Mouse (Mus musculus): ENCODE measurements around the gene Igfbp5.
A peak's percentile ranks its signal among the peaks of the same experiment; 100 is the strongest.

Gene Igfbp5

DNA sequence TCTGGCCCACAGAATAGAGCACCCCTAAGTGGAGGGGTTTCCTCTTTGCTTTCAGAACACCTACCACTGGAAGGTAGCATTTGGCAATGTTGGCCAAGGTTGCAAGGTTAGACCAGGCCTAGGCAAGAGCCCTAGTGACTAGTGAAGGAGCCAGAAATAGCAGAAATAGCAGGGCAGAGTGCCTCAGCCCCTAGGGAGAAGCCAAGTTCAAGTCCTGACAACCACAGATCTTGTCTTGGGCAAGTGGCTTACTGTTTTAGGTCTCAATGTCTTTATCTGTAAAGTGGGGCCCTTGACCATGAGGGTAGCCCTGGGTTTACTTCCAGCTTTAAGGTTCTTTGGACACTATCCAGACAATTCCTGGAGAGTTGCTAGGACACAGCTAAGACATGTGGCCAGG lies 5.4 kb downstream of the Igfbp5 start:
- no peak for DNase-seq (ENCODE audit: low read depth)

DNA sequence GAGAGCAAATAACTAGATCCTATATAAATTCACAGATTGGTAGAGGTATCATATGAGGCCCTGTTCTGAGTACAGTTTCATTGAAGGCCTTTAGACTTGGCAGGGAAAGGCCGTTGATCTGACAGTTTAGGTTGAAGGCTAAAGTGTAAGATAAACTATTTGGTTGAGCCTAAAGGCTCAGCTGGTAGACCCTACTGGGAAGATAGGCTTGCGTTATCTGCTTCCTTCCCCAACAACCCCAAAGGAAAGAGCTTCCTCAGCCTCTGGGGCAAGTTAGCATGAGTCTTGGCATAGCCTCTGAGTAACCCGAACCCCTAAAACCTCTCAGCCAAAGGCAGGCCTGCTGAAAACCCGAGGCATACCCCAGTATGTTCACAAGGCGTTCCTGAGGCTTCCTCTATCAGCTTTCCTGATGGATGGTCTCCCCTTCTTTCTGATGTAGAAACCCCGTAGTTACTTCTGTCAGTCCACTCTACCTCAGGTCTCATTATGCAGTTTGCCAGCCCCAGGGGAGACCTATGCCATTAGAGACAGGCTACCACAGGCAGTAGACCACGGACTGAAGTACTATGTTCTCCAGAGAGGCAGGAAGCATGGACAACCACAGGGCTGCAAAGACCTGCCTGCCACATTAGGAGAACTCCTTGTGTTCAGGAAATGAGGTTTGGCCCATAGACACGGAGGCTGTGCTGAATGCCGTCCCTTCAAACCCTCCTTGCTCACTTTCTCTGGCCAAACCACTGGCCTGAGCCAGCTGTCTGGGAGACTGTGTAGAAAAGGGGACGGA lies 6.1 kb downstream of the Igfbp5 start:
- DNase-seq (ENCODE audit: low read depth): no peak

DNA sequence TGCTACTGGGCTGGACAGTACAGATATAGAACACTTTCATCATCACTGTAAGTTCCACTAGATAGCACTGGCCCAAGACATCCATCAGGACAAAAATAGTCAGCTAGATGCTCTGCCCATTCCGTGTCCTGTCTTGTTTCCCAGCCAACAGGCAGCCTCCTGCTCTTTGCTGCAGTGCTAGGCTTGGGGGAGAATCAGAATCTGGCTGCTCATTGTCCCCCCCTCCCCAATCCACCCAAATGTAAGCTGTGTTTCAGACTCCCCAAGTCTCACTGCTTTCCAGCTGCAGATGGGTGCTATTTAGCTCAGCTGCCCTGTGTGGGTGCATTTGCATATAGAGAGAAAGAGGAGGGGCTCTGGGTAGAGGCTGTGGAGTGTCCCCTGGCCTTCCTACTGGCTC lies 7.3 kb downstream of the Igfbp5 start:
- DNase-seq (ENCODE audit: low read depth): no peak

DNA sequence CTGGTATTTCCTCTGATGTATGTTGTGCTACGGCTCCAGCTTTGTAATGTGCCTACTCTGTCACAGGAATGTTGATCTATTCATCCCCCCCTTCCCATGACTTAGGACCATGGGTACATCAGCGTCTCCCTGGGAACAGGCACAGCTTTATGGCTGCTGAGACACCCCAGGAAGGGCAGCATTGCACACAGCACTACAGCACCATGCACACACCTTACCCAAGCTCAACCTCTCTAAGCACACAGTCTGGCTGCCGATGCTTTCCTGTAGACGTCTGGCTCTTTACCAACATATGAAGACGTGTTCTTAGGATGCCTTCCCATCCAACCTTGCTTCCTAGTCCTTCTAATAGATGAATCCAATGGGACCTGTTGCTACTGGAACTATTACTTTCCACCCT lies 8.3 kb downstream of the Igfbp5 start:
- DNase-seq (ENCODE audit: low read depth): no peak

DNA sequence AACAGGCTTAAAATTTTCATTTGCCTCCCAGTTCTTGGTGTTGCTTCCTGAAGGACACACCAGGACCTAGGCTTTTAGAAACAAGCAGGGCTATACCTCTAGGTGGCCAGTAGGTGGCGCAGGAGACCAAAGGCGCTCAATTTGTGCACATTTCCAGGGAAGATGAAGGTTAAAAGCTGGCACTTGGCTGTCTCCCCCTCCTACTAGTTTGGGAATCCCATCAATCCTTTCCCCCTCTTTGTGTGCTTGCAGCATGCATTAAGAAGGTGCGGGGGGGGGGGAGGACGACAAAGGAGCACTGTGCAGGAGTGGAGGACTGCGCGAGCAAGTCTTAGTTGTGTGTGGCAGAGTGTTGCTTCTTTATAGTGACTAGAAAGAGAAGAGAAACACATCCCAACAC lies 8.8 kb downstream of the Igfbp5 start:
- peak; percentile 86 for DNase-seq (ENCODE audit: low read depth)

DNA sequence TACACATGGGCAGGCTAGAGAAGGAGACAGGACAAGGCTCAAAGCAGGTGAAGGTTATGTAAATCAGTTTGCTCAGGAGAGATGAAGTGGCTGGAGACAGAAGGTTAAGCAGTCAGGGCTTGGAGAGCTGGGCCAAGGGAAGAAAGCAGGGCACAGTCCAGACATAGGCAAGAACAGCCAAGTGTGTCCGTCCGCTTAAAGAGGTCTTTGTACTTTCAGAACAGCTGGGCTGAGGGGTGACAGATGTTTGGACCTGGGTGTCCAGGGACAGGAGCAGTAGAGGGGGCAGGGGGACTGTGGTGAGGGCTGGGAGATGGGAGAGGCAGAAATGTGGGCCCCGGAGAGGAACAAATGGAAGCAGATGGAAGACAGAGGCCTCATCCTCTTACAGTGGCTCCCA lies 10.4 kb downstream of the Igfbp5 start:
- DNase-seq (ENCODE audit: low read depth): no peak

DNA sequence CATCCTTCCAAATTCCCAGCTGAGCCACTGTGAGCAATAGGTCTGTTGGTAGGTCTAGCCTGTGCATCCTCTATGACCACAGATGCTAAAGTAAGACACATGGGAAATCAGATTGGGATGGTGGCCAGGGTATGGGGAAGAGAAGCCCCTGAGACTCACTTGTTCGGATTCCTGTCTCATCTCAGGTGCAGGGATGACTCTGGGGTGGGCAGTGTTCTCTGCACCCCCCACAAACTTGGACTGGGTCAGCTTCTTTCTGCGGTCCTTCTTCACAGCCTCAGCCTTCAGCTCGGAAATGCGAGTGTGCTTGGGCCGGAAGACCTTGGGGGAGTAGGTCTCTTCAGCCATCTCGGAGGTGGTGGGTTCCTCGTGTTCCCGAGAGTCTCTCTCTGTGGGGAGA lies 11.0 kb downstream of the Igfbp5 start:
- DNase-seq (ENCODE audit: low read depth): no peak

DNA sequence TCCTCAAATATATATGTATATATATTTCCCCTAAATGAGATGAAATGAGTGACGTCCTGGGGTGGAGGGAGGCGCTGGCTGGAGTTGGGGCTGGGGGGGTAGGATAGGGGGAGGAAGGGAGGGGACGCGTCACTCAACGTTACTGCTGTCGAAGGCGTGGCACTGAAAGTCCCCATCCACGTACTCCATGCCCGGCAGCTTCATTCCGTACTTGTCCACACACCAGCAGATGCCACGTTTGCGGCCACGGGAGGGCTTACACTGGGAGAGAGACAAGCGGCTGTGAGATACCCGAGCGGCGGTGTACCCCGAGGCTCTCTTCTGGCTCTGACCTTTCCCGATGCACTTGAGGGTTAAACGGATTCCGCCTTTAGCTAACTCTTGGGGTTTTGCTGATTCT lies 12.4 kb downstream of the Igfbp5 start:
- DNase-seq (ENCODE audit: low read depth): no peak

DNA sequence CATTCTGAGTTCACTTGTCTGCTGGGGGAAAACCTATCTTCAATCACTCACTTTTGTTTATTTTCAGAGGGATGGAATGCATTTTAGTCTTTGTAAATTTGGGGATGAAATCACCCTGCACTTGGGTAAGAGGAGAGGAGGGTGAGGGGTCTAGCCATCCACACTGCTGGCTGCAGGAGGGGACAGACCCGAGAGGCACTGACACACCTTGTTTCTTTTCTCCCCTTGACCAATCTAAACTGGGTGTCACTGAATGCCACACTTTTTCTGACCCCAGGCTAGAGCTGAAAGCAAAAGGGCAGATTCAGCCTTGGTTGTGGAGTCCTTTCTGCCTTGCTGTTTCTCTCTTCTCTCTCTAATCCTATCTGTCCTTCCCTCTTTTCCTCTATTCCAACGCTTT lies 13.0 kb downstream of the Igfbp5 start:
- DNase-seq (ENCODE audit: low read depth): no peak

DNA sequence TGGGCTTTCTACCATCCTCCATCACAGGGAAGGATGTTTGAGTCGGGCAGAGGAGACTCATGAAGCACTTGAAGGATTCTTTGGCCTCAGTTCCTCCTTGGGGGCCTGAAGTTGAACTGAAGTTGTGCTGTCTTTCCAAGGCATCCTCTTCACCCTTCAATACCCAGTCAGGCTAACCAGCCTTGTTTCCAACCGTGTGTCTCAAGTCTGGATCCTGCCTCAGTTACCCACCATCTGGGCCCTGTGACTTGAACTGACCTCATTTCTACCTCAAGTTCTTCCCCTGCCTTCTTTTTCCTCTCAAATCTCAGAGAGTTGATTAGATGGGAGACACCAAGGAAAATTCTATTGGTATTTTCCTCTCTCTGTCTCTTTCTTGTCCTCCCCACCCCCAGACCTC lies 14.2 kb downstream of the Igfbp5 start:
- no peak for DNase-seq (ENCODE audit: low read depth)

DNA sequence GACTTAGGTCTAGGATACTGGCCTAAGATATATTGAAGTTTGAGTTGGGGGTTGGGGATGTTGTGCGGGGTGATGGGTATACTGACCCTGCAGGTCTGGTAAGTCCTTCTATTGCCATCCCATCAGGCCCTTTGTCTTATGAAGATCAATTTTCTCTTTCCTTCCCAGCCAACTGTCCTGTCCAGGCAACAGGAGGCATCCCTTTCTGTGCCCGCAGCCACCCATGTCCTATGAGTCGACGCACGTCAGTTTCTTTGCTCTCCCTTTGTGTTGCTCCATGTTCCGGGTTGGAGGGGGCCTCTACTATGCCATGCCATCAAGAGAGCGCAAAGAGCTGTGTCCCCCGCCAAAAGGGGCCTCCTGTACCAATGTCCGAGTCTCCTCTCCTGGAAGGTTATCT lies 14.7 kb downstream of the Igfbp5 start:
- no peak for DNase-seq (ENCODE audit: low read depth)

DNA sequence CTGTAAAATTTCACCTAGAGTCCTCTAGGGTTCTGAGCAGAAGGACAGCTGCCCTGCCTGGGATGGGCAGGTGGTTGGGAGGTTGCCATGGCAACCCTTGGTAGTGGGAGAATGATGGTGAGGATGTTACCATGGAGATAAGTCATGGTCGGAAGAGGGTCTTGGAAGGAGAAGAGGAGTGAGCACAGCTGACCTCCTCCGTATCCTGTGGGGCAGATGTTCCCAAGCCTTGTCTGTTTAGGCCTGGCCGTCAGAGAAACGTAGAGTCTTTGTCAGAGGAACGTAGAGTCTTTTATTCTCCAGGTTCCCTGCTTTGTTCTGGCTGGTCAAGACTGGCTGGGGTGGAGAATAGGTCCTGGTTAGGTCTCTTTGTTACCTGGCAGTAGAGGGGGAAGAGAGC lies 15.8 kb downstream of the Igfbp5 start:
- no peak for DNase-seq (ENCODE audit: low read depth)

DNA sequence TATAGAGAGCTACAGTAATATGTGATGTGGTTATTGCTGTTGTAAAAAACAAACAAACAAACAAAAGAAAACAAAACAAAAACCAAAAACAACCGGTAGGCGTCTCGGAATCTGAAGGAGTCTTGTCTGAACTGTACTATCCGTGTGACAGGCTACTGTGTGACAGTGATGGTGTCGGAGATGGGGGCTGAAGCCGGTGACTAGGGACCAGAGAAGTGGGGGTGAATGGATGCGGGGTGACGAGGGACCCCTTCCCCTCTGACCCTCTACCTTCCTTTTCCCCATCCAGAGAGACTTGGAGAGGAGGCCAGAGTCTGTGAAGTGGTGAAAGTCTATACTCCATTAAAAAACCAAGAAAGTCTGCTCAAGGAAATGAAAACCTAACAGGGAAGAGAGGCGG lies 16.4 kb downstream of the Igfbp5 start:
- no peak for DNase-seq (ENCODE audit: low read depth)

DNA sequence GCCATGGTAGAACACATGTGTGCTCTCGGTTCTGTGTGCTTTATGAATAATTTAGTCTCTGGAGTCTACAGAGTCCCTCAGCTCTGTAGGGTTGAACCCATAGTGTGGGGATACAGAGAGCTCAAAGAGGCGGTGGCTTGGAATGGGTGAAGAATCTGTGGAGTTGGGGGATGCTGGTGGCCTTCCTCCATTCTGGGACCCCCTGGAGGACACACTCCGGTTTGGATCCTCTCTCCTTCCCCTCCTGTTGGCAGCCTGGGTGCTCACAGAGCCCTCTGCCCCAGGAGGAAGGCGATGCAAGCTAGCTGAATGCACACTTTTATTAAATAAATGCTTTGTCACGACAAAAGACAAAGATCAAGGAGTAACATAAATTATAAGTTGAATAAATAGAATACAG lies 17.1 kb downstream of the Igfbp5 start:
- DNase-seq (ENCODE audit: low read depth): no peak

DNA sequence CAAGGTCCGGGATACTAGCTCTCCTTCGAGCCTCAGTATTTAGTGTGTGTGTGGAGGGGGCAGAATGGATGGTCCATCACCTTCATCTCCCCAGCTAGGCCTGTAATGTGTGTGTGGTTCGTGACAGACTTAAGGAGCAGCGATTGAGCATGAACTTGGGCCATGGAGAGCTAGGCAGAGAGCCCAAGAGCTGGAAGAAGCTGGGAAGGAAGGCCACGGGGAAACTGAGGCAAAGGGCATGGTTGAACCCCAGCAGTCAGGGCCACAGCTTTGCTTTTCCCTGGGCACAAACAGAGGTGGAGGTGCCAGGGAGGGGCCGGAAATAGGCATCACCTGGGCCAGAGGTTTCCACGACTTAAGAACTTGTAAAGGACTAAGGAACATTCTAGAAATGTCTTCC lies 17.5 kb downstream of the Igfbp5 start:
- no peak for DNase-seq (ENCODE audit: low read depth)

DNA sequence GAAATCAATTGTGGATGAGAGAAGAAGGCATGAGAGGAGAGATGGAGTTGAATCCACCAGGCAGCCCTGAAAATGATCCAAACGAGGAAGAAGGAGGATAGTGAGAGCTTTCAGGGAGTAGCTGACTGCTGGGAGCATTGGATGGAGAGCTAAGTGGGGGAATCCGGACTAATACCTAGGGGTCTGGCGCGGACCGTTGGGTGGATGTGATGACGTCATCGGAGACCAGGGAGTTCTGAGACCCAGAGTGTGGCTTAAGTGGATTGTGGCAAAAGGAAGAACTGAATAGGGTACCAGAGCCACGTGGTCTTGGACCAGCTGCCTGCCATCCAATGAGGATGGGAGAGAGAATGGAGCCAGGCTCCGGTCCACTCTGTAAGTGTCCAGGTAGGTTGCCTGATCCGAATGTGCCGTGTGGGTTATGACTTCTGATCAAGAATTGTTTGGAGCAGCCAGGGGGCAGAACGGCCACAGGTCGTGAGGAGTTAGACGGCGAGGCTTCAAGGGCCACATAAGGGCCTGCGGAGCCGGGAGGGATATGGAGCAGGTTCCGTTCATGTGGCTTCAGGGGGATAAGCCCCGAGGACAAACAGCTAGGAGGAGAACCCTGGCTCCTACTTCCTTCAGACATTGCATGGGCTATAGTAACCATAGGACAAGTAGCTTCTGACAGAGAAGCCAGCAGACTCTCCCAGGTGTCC lies 18.3 kb downstream of the Igfbp5 start:
- DNase-seq (ENCODE audit: low read depth): no peak

DNA sequence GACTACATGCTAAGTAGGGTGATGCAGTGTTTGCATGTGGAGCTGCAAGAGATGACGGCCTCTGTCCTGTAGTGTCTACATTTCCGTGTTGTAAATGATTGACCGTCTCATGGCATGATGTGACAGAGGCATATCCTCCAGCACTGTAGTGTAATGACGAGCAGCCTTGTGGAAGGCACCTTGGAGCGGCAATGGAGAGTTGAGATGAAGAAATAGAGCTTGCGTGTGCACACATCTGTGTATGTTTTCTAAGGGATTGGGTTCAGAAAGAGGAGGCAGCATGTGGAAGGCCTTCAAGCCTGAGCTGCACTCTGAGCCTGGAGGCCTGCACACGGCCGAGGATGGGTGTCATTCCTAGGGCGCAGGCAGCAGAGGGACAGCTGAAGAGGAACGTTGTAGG lies 19.0 kb downstream of the Igfbp5 start:
- no peak for DNase-seq (ENCODE audit: low read depth)

DNA sequence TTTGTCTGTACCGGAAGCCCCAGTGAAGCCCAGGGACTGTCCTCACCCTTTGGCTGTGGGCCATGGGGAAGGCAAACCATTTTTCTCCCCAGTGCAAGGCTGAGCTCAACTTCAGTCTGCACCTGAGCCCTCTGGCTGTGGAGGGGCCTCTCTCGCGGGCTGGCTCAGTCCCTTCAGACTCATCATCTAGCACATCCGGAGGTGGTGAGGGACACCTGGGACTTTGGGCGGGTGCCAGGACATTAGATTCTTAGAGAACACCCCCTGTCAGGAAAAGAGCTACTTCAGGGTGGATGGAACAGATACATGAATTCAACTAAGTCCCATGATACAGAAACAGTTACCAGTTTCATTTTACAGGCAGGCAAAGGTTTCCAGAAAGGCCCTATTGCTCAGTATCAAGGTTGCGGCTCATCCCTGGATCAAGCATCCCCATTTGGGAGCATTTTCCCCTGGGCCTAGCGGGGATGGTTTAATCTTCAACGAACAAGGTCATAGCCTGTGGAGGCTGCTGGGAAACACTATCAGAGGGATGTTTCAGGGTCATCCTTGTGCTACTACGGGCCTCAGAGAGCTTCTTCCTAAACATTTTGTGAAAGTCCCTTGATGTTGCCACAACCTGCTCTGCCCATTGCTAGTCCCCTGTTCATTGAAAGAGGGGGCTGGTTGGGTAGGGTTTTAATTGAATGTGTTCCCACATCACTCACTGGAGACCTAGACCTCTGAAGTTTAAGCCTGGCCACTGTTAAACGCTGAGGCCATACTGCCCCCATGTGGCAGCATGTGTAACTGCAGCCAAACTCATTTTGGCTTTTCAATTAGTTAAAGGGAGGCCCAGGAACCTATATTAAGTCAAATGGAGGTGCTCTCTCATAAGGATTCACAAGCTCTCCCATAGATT lies 20.1 kb downstream of the Igfbp5 start:
- DNase-seq (ENCODE audit: low read depth): peak; percentile 80

DNA sequence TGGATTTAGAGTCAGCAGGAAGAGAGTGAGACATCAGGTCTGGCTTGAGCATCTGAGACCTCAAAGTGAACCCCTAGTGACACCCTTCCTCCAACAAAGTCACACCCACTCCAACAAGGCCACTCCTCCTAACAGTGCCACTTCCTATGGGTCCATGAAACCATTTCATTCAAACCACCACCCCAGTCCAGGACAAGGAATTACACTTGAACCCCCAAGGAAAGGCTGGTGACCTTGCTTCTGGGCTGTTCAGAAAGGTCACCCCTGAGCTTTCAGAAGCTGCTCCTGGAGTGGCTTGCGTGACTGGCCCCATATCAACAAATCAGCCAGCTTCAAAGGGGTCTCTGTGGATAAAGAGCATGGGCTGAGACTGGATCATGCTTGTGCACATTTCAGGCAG lies 20.9 kb downstream of the Igfbp5 start:
- DNase-seq (ENCODE audit: low read depth): no peak

DNA sequence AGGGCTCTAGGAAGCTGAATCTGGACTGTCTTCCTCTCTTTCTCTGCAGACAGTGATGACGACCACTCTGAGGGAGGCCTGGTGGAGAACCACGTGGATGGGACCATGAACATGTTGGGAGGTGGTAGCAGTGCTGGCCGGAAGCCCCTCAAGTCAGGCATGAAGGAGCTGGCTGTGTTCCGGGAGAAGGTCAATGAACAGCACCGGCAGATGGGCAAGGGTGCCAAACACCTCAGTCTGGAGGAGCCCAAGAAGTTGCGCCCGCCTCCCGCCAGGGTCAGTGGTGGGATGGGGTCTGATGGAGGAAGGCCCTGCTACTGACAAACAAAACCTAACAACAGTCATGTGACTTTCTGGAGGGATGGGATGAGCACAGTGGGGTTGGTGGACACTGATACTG lies 25.6 kb downstream of the Igfbp5 start:
- DNase-seq (ENCODE audit: low read depth): no peak

DNA sequence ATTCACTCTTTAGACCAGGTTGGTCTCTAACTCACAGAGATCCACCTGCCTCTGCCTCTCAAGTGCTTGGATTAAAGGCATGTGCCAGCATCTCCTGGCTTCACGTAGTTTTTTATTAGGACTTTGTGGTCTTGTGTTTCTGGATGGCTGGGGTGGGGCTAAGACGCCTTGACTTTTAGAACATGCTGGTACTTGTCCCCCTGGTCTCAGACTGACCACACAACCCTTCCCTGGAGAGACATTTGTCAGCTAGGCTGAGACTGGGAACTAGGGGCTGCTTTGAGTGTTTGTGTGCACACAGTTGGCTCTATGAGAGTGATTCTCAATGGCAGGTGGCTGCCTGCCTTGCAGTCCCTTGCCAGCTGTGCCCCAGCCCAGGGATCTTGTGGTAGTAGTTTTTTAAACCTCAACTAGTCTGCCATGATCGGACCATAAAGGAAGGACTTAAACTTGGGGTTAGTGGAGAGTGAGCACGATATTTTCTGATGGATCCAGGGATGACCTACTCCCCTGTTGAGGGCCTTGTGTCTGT lies 26.8 kb downstream of the Igfbp5 start:
- no peak for DNase-seq (ENCODE audit: low read depth)

DNA sequence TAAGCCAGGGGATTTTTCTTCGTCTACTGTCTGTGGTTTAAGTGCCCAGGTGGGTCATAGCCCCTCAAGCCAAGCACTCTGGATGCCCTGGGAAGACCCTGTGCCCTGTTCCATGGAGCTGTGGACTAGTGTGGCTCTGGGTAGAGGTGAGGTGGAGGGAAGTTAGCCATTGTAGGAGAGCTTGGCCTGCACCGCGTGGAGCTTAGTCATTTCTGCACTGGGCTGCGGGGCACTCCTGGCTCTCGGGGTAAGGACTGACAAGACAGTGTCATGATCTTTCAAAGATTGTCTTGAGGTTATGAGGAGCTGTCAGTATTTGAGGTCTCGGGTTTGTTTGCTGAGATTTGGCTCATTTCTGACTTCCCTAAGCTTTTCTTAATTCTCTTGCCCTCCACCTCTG lies 30.0 kb downstream of the Igfbp5 start:
- DNase-seq (ENCODE audit: low read depth): no peak

All from NIH3T3 (cell line).